Mouse (Mus musculus) limb, embryonic 13.5 days (tissue): ENCODE measurements around the gene Usp30. TPM values are rescaled to one million over a fixed set of nuclear protein-coding genes. Genes with fewer than 3 reads are reported as not detected.

ENCODE experiments used
- ATAC-seq: fragments of 200-750 bp; cut with Nextera tagmentation; 2 replicates; pipeline ENCODE4 v1.8.0; 2017; ENCODE audit warnings: low read depth, moderate number of reproducible peaks, moderate TSS enrichment; ENCODE audit not compliant: low FRiP score
- H3K27ac ChIP-seq: fragments of 300-500 bp; sonication (generic); 2 replicates; pipeline ENCODE4 v1.5.1; 2015; ENCODE audit warnings: inconsistent platforms, mild to moderate bottlenecking, moderate library complexity
- H3K27me3 ChIP-seq: fragments of 300-500 bp; sonication (generic); 2 replicates; pipeline ENCODE4 v1.6.1; 2015; ENCODE audit warnings: mild to moderate bottlenecking, inconsistent platforms
- H3K36me3 ChIP-seq: fragments of 300-500 bp; sonication (generic); 2 replicates; pipeline ENCODE4 v1.6.1; 2015; ENCODE audit warnings: inconsistent platforms, mild to moderate bottlenecking, moderate library complexity
- H3K4me1 ChIP-seq: fragments of 300-500 bp; sonication (generic); 2 replicates; pipeline ENCODE4 v1.6.1; 2015; ENCODE audit warnings: inconsistent platforms
- H3K4me2 ChIP-seq: fragments of 300-500 bp; sonication (generic); replicated peaks from 2 replicates; pipeline ENCODE4 v1.6.1; 2015; ENCODE audit warnings: inconsistent platforms, mild to moderate bottlenecking, moderate library complexity
- H3K4me3 ChIP-seq: fragments of 300-500 bp; sonication (generic); 2 replicates; pipeline ENCODE4 v1.5.1; 2015; ENCODE audit warnings: moderate library complexity, mild to moderate bottlenecking, inconsistent platforms
- H3K9ac ChIP-seq: fragments of 300-500 bp; sonication (generic); 2 replicates; pipeline ENCODE4 v1.6.1; 2015; ENCODE audit warnings: mild to moderate bottlenecking, inconsistent platforms
- H3K9me3 ChIP-seq: fragments of 300-500 bp; sonication (generic); 2 replicates; pipeline ENCODE4 v1.6.1; 2016; ENCODE audit warnings: inconsistent platforms
- WGBS: fragments of 180-500 bp; shearing (Covaris S2); methylation state at CpG from one replicate; pipeline ENCODE4 v1.1.7; 2015; 5-methylcytosine and 5-hydroxymethylcytosine counted together
- polyA plus RNA-seq: library from polyadenylated mRNA; unstranded; fragments of >200 nt; fragmentation: Nextera tagmentation; extraction: Ambion mirVana; gene quantifications from 2 replicates; pipeline ENCODE4 v1.2.1, GENCODE M21; 2015

The Usp30 gene
- polyA plus RNA-seq, 1 experiment from 2014 or later: 15.7 TPM

GRCm38 (mm10) chr5:114067982-114068381 is 2.7 kb downstream of the Usp30 start:
- no peak overlapping the region for H3K4me2 ChIP-seq

GRCm38 (mm10) chr5:114070858-114071257 is 5.6 kb downstream of the Usp30 start:
- no peak overlapping the region for H3K4me3 ChIP-seq
- no peaks in the 10 kb centered on the region for H3K9me3 ChIP-seq
- H3K27me3 ChIP-seq: no peaks in the 10 kb centered on the region
- H3K4me2 ChIP-seq: no peak overlapping the region
- no peaks in the 10 kb centered on the region for H3K4me1 ChIP-seq
- no peak overlapping the region for H3K9ac ChIP-seq
- no peaks in the 10 kb centered on the region for H3K36me3 ChIP-seq
- no peak overlapping the region for H3K27ac ChIP-seq
- no peak for ATAC-seq
- 91% methylated on average over 4 of the region's 4 CpGs for WGBS

More at GRCm38 (mm10) chr5:114067982-114068381, 2.7 kb downstream of the Usp30 start:
- no peaks in the 10 kb centered on the region for H3K9me3 ChIP-seq
- H3K9ac ChIP-seq: no peak overlapping the region
- H3K27ac ChIP-seq: no peak overlapping the region
- H3K4me3 ChIP-seq: no peak overlapping the region
- WGBS: 62% methylated on average over 9 of the region's 9 CpGs
- H3K36me3 ChIP-seq: no peaks in the 10 kb centered on the region
- ATAC-seq: no peak
- no peaks in the 10 kb centered on the region for H3K27me3 ChIP-seq
- no peaks in the 10 kb centered on the region for H3K4me1 ChIP-seq

GRCm38 (mm10) chr5:114072262-114072661 is 7.0 kb downstream of the Usp30 start:
- H3K4me1 ChIP-seq: no peaks in the 10 kb centered on the region
- H3K4me2 ChIP-seq: no peak overlapping the region
- H3K36me3 ChIP-seq: no peaks in the 10 kb centered on the region
- ATAC-seq: no peak
- H3K27ac ChIP-seq: no peak overlapping the region
- no peaks in the 10 kb centered on the region for H3K27me3 ChIP-seq
- H3K9ac ChIP-seq: no peak overlapping the region
- 51% methylated on average over 2 of the region's 2 CpGs for WGBS
- H3K4me3 ChIP-seq: no peak overlapping the region
- H3K9me3 ChIP-seq: no peaks in the 10 kb centered on the region

DNA sequence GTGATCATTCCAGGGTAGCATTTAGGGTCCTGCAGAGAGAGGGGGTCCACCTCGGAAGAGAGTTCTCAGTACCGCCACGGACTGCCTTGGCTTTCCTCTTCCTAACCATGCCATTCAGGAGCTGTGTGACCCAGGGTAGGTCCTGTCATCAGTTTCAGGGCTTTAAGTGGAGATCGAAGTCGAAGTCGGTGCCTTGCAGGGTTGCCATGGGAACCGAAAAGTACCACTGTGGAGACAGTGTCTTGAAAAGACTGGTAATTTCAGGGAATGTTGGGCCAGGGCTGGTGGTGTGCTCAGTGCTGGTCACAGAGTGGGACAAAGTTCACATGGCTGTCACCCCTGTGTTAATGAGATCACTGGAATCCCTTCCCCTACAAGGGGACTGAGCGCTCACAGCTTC is 11.7 kb downstream of the Usp30 start:
- no peaks in the 10 kb centered on the region for H3K36me3 ChIP-seq
- no peak overlapping the region for H3K4me3 ChIP-seq
- no peaks in the 10 kb centered on the region for H3K4me1 ChIP-seq
- no peaks in the 10 kb centered on the region for H3K27me3 ChIP-seq
- H3K9me3 ChIP-seq: no peaks in the 10 kb centered on the region
- ATAC-seq: no peak
- WGBS: 71% methylated on average over 8 of the region's 8 CpGs
- no peak overlapping the region for H3K27ac ChIP-seq
- H3K4me2 ChIP-seq: no peak overlapping the region
- no peak overlapping the region for H3K9ac ChIP-seq

- no peaks in the 10 kb centered on the region for H3K4me1 ChIP-seq
- H3K27me3 ChIP-seq: 0 out of 2 replicates have a peak, but pooled peaks cover 2% of the 10 kb centered on the region
- H3K36me3 ChIP-seq: no peaks in the 10 kb centered on the region
- no peak for ATAC-seq
- H3K4me3 ChIP-seq: no peak overlapping the region
- H3K9ac ChIP-seq: no peak overlapping the region
- no peak overlapping the region for H3K4me2 ChIP-seq
- H3K9me3 ChIP-seq: no peaks in the 10 kb centered on the region
- H3K27ac ChIP-seq: no peak overlapping the region
- 82% methylated on average over 14 of the region's 14 CpGs for WGBS
Measured at GRCm38 (mm10) chr5:114085501-114085900, 20.2 kb downstream of the Usp30 start.

DNA sequence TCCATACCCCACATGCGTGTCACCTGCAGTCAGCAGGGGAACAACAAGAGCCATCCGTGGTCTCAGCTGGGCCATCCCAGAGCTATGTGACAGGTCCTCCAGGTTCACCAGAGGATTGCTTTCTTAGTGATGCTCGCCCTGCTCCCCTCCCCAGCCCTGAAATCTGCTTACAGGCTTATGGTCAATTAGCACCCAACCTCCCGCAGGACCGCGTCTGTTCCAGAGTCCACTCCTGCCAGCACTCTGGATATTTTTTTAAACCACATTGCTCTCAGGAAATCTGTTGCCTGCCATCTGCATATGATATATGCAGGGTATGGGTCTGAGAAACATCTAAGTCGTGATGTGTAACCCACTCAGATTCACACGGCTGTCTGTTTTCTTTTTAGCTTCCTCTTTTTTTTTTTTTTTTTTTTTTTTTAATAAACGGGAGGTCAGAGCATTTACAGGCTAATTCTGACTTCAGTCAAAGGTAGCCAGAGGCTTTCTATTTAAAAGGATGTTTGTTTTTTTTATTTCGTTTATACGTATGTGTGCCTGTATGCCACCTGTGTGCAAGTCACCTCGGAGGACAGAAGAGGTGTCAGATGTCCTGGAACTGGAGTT is 22.7 kb downstream of the Usp30 start:
- peaks cover 7% of the 10 kb centered on the region; the same call in 1 of the 2 replicates for H3K4me1 ChIP-seq
- H3K4me3 ChIP-seq: no peak overlapping the region
- H3K36me3 ChIP-seq: no peaks in the 10 kb centered on the region
- H3K9me3 ChIP-seq: no peaks in the 10 kb centered on the region
- WGBS: 66% methylated on average over 12 of the region's 12 CpGs
- ATAC-seq: no peak
- H3K27ac ChIP-seq: no peak overlapping the region
- H3K9ac ChIP-seq: no peak overlapping the region
- no peak overlapping the region for H3K4me2 ChIP-seq
- peaks cover 23% of the 10 kb centered on the region for H3K27me3 ChIP-seq

- Histone ChIP-seq H3K4me3 (no peak overlapping the region), H3K27ac (no peak overlapping the region), H3K4me1 (peaks cover 7% of the 10 kb centered on the region; the same call in 1 of the 2 replicates), H3K36me3 (no peaks in the 10 kb centered on the region), H3K9ac (no peak overlapping the region), H3K4me2 (peak overlapping the region; percentile 60; the same call in 1 of the 2 replicates), H3K9me3 (no peaks in the 10 kb centered on the region), H3K27me3 (peaks cover 23% of the 10 kb centered on the region)
- WGBS: 28% methylated on average over 7 of the region's 7 CpGs
- no peak for ATAC-seq
Measured at GRCm38 (mm10) chr5:114090421-114091013, 25.3 kb downstream of the Usp30 start.

- Histone ChIP-seq H3K9ac (0 out of 2 replicates have a peak within 1 kb of the TSS, but pooled peaks have one; percentile 31), H3K36me3 (no peaks in the 10 kb centered on the region), H3K27ac (no peak within 1 kb of the TSS), H3K27me3 (peaks cover 23% of the 10 kb centered on the region), H3K4me1 (peaks cover 7% of the 10 kb centered on the region; the same call in 1 of the 2 replicates), H3K9me3 (no peaks in the 10 kb centered on the region), H3K4me2 (peak within 1 kb of the TSS; percentile 60), H3K4me3 (peak within 1 kb of the TSS; percentile 27)
- peak; percentile 40; the same call in 1 of the 2 replicates for ATAC-seq
- 3% methylated on average over 35 of the region's 40 CpGs for WGBS
Measured at GRCm38 (mm10) chr5:114091057-114091807, 26.0 kb downstream of the Usp30 start, which contains the start of gene Svop. TSS of gene Svop (minus strand) at chr5:114091570.

GRCm38 (mm10) chr5:114099709-114100389 is 34.6 kb downstream of the Usp30 start:
- WGBS: 9% methylated on average over 37 of the region's 37 CpGs
- ATAC-seq: peak; percentile 93
- H3K9ac ChIP-seq: peak overlapping the region; percentile 98

GRCm38 (mm10) chr5:114100390-114101099 is 35.3 kb downstream of the Usp30 start:
- H3K4me2 ChIP-seq: peak overlapping the region; percentile 99
- WGBS: 2% methylated on average over 59 of the region's 64 CpGs
- ATAC-seq: peak; percentile 58; the same call in 1 of the 2 replicates

More at GRCm38 (mm10) chr5:114099709-114100389, 34.6 kb downstream of the Usp30 start:
- Histone ChIP-seq H3K27me3 (no peaks in the 10 kb centered on the region), H3K4me2 (peak overlapping the region; percentile 99), H3K36me3 (peaks cover 25% of the 10 kb centered on the region), H3K9me3 (no peaks in the 10 kb centered on the region), H3K27ac (peak overlapping the region; percentile 39), H3K4me3 (peak overlapping the region; percentile 97), H3K4me1 (peaks cover 14% of the 10 kb centered on the region)

DNA sequence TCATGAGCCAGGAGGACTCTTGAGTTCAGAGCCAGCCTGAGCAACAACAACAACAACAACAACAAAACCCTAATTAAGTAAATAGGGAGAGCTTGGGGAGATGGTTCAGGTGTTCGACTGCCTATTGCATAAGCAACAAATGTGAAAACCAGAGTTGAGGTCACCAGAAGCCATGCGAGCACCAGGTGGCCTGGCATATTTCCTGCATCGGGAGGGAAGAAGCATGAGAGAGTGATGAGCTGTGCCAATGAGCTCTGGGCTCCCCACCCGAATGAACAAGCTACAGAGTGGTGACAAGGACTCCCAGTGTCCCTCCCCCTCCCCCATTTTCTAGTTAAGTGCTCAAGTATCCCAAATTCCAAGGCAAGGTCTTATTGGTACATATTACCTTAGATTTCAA is 36.6 kb downstream of the Usp30 start:
- Histone ChIP-seq H3K27me3 (no peaks in the 10 kb centered on the region), H3K4me1 (peaks cover 14% of the 10 kb centered on the region), H3K36me3 (peaks cover 45% of the 10 kb centered on the region), H3K27ac (no peak overlapping the region), H3K9me3 (no peaks in the 10 kb centered on the region), H3K4me3 (no peak overlapping the region), H3K9ac (no peak overlapping the region), H3K4me2 (no peak overlapping the region)
- WGBS: 85% methylated on average over 4 of the region's 4 CpGs
- no peak for ATAC-seq

More at GRCm38 (mm10) chr5:114100390-114101099, 35.3 kb downstream of the Usp30 start:
- Histone ChIP-seq H3K4me3 (peak overlapping the region; percentile 97), H3K9me3 (no peaks in the 10 kb centered on the region), H3K9ac (peak overlapping the region; percentile 98), H3K36me3 (peaks cover 32% of the 10 kb centered on the region), H3K27me3 (no peaks in the 10 kb centered on the region), H3K27ac (no peak overlapping the region; the same call in 1 of the 2 replicates), H3K4me1 (peaks cover 14% of the 10 kb centered on the region)
